Mouse (Mus musculus): Measurements from ENCODE around the gene Bach2.

GRCm38 (mm10) chr4:32201114-32201513 is 37.5 kb upstream of the Bach2 start:
- TF ChIP-seq POLR2A (IDR thresholded peaks at IDR 0.05; ENCODE audit: borderline replicate concordance, extremely low read depth, low read depth, low read length) (no peak), CTCF (IDR thresholded peaks at IDR 0.05; ENCODE audit: insufficient read depth, low read length) (no peak)
